Mouse (Mus musculus) layer of hippocampus, adult 11-12 months (tissue): ENCODE results near the gene Dnali1.

Experiments used
- DNase-seq: peaks from one replicate; pipeline ENCODE4 v3.0.0; 2022; ENCODE audit warnings: low spot score

The Dnali1 gene

DNA sequence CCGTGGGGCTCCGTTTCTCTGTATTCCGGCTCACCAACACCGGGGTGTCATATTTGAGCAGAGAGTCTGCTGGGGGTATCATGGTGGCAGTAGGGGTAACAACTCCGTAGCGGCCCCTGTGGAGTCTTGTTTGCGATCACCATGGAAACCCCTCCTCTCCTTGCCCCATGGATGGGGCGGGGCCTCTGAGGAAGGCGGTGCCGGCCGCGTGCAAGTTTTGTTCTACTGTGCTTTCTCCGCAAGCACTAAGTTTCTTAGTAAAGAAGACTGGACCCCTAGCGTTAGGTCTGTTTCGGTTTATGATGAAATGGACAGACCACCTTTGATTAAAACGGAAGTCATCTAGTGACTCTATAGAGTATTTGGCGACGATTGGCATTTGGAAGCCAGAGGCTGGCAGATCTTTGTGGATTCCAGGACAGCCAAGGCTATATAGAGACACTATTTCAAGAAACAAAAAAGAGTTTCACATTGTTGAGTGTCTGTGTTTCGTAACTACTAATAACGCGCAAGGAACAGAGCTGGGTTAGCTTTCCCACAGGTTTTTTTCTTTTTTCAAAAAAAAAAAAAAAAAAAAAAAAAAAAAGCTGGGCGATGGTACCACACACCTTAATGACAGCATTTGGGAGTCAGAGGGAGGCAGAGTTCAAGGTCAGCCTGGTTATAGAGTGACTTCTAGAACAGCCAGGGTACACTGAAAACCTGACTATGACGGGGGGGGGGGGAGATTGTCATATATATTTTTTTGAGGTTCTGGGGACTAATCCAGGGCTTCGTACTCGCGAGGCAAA lies at the start of gene Dnali1:
Dnali1 (minus strand) TSS at position 187 of the 791 bp plus-strand sequence.
- peak; percentile 35 for DNase-seq

GRCm38 (mm10) chr4:125115081-125115480 lies 49.6 kb upstream of the Dnali1 start:
- no peak for DNase-seq

- peak; percentile 92 for DNase-seq
Measured at GRCm38 (mm10) chr4:125114638-125115037, 49.1 kb upstream of the Dnali1 start.

DNA sequence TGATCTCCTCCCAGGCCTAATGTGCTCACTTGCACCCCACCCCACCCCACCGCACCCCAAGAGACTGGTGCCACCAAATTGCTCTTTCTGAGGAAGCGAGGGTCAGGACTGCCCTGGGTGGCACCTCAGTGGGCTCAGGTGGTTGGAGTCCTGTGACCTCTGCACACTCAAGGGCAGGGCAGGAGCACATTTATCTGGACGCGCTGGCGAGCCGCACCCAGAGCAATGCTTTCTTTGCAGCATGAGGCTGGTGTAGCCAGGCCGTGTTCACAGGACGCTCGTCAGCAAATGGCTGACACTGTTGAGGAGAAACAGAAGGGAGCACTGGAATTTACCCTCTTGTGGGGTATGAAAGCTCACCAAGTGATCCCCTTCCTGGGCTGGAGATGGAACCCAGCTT lies 39.9 kb upstream of the Dnali1 start:
- DNase-seq, result no peak

- no peak for DNase-seq
Measured at GRCm38 (mm10) chr4:125101334-125101733, 35.8 kb upstream of the Dnali1 start.

- peak; percentile 87 for DNase-seq
Measured at GRCm38 (mm10) chr4:125099458-125099857, 34.0 kb upstream of the Dnali1 start.

DNA sequence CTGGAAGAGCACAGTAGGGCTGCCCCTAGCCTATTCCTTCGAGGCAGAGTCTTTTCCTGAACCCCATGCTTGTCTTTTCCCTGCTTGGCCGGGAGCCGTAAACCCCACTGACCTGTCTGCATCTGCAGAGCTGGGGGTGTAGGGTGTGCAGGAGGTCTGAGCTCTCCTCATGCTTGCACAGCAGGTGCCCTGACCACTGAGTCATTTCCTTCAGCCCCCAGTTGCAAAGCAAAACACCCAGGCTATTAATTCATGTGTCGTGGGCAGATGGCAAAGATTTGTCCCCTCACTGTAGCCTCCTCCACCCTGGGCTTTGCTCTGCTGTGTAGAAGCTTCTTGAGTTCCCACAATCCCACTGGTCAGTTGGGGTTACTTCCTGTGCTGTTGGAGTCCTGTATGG lies 31.9 kb upstream of the Dnali1 start:
- DNase-seq, result no peak

- no peak for DNase-seq
Measured at GRCm38 (mm10) chr4:125096066-125096465, 30.6 kb upstream of the Dnali1 start.

GRCm38 (mm10) chr4:125093031-125093430 lies 27.5 kb upstream of the Dnali1 start:
- no peak for DNase-seq

GRCm38 (mm10) chr4:125085346-125085841 lies 19.9 kb upstream of the Dnali1 start:
- DNase-seq, result peak; percentile 57

DNA sequence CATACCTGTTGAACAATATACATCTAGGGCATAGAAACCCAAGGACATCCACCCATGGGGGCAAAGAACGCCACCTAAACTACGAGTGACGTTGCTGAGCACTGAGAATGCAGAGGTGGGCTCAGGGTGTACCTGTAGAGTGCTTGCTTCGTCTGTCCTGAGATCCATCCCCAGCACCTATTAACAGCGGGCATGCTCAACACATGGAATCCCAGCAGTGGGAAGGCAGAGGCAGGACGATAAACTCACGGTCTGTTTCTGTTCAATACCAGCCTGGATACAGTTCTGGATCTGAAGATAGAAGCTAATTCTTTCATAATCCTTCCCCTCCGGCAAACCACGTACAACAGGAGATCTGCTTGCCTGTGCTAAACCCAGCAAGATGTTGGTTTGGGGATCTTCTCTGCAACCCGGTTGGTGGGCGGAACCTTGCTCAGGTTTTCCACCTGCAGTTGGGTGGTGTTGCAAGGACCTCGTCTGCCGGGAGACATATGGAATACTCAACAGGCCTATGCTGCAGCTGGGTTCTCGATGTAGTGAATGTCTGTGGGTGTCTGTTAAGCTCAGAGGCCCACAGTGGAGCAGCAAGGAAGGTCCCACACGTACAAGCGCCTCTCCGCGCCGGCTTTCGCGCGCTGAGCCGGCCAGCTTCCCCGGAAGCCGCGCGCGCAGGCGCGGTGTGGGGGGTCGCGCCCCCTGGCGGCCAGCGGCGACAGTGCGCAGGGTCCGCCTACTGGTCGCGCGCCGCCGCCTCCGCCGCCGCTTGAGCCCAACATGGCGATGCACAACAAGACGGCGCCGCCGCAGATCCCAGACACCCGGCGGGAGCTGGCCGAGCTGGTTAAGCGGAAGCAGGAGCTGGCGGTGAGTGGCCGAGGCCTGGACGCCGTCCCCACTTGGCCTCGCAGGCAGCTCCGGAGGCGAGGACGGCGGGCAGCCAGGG lies 19.2 kb upstream of the Dnali1 start, which contains the start of gene Meaf6:
Meaf6 (plus strand) TSS at position 732 of the 943 bp plus-strand sequence.
- peak; percentile 93 for DNase-seq

- DNase-seq, result no peak
Measured at GRCm38 (mm10) chr4:125078698-125079097, 13.2 kb upstream of the Dnali1 start.

DNA sequence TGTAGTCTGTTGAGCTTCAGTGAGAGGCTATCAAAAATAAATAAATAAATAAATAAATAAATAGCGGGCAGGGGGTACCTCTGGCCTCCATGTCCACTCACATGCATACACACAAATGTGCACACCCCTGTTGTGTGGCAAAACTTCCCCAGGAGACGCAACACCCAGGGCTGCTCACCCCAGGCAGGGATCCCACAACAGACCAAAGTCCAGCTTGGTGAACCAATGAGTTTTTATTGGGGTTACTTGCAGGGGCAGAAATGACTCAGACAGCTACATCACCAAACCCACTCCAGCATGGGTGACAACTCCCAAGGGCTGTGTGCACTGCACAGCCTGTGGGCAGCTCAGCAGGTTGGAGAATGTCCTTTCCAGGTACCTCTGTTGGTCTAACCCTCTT lies 12.2 kb upstream of the Dnali1 start:
- no peak for DNase-seq

GRCm38 (mm10) chr4:125066490-125067370 lies 1.2 kb upstream of the Dnali1 start, which contains the start of gene Snip1:
Gene Snip1 (plus strand): TSS chr4:125066672.
- peak; percentile 93 for DNase-seq

GRCm38 (mm10) chr4:125063829-125064228 lies 1.7 kb downstream of the Dnali1 start:
- DNase-seq, result no peak

GRCm38 (mm10) chr4:125059025-125059424 lies 6.5 kb downstream of the Dnali1 start:
- peak; percentile 70 for DNase-seq

DNA sequence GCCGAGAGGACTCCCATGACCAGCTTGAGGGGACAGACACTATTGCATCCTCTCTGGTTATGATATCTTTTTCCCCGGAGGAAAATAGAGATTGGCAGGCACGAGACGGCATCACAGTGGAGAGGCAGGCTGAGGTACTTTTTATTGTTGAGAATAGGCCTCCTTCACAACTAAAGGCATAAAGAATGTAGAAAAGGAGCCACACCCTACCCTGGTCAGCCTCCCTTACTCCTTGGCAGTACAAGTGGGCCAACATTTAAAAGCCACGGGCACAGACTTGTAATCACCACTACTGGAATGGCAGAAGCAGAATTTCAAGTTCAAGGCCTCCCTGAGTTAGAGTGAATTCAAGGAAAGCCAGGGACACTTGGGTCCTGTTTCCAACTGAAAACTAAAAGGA lies 7.5 kb downstream of the Dnali1 start:
- no peak for DNase-seq

DNA sequence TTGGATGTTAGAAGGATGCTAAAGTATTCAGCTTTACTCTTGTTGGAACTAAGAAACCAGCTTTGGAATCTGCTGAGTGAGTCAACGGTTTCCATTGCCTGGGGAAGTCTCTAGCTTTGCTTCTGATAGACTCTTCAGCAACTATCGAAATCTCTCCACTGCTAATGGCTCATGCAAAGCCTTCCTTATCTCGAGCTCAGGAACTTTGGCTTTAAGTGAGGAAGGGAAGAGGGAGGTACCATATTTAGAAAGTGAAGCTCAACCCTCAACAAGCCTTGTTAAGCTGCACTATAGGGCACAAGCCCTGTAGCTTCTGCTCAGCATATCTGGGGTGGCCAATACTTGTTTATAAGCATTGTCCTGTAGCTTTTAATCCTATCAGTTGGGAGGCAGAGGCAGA lies 8.2 kb downstream of the Dnali1 start:
- no peak for DNase-seq

GRCm38 (mm10) chr4:125056476-125056875 lies 9.0 kb downstream of the Dnali1 start:
- no peak for DNase-seq

GRCm38 (mm10) chr4:125055385-125055784 lies 10.1 kb downstream of the Dnali1 start:
- DNase-seq, result no peak

DNA sequence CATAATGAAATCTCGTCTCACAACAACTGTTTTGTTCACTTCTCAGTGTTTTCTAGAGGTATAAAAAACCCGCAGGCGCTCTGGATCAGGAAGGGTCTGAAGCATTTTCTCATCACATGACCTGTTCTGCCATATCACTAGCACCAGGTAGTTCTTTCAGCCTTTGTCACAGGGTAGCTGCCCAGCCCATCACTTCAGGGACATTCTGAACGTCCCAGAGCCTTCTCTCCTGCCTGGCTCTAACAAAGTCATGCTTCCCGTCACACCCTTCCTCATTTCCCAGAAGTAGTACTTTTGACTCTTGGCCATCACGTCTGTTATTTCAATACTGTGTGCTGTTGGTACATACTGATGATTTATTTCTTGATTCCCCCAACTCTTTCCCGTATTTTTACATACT lies 21.0 kb downstream of the Dnali1 start:
- no peak for DNase-seq

GRCm38 (mm10) chr4:125034341-125034740 lies 31.2 kb downstream of the Dnali1 start:
- no peak for DNase-seq
